Mouse (Mus musculus) layer of hippocampus, adult 18-20 months (tissue): Measurements from ENCODE around the gene Kank1. TPM values are rescaled to one million over a fixed set of nuclear protein-coding genes. Genes with fewer than 3 reads are reported as not detected.

Experiments used
- DNase-seq, 2 experiments: peaks; one replicate each; pipeline ENCODE4 v3.0.0; 2022; ENCODE audit warnings: low spot score in 2 of 2
- long read RNA-seq: library from polyadenylated mRNA; stranded (forward); transcript quantifications from one replicate; pipeline ENCODE4 v2.0.0, GENCODE M21; 2021
- total RNA-seq, 2 experiments: library from RNA; stranded (reverse); gene quantifications; 2 replicates each; pipeline ENCODE4 v1.2.3; 2021

The Kank1 gene
- total RNA-seq: 10 to 100 TPM; 17.8 to 20.1 TPM
- long read RNA-seq, full-length matches to known transcripts: 1 of 25 reads
- long read RNA-seq, partial matches to known transcripts: 13 of 25 reads
- long read RNA-seq, other reads (novel, unspliced or antisense): 11 of 25 reads

DNA sequence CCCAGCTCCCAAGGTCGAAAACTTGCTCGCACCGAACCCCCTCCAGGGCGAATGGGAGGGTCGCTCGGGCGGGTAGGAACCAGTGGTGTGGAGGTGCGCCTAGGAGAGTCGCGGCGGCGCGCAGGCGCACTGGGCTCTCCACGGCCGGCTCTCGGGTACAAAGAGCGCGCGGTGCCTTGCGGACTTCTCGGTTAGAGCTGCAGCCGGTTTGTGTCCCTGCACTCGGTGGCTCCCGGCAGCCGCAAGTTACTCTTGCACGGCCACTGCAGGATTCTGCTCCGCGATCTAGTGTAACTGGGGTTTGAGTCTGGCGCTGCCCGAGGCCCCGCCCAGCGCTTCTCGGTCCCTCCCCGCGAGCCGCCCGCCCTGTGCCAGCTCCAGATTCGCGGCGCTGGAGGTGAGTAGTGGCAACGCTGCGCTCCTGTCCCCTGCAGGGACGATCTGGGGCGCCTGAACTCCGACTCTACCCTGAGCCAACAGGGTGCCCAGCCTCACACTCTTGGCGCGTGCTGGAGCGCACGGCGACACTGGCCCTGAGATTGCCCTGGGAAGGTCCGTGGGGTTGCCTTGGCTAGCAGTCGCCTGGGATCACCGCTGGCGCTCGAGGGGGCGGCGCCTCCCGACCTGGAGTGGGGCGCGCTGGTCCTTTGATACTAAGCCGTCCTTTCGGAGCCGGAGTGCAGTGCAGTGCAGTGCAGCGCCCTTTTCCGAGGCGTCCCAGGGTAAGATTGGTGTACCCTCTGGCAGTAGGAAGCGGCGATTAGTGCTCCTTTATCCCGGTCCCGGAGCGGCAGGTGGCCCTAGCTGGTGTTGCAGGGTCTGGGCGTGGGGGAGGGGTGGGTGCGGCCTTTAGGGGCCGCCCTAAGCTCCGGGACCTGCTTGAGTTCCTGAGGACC is at the start of gene Kank1:
Gene Kank1 (plus strand): TSS at position 380 of the 896 bp plus-strand sequence.
- peak; percentile 14 to 48 for DNase-seq

DNA sequence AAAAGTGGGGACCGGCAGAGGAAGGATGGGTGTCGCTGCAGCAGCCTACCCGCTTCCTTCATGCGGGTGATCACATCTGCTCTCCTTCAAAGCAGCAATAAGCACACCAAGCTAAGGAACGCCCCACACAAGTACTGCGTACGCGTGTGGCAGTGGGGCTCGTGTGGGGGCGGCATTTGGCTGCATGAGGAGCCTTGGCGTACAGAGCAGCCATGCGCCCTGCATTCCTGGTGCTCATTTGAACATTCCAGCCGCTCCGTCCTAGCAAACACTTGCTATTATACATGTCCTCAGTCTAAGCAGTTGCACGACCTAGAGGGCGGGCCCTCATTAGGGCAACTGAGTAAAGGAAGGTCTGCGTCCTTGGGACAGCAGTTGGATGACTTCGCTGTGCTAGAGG is 49.1 kb upstream of the Kank1 start:
- DNase-seq: peak in 1 of 2 experiments; percentile 33

GRCm38 (mm10) chr19:25193751-25194150 is 43.0 kb upstream of the Kank1 start:
- DNase-seq: no peak

DNA sequence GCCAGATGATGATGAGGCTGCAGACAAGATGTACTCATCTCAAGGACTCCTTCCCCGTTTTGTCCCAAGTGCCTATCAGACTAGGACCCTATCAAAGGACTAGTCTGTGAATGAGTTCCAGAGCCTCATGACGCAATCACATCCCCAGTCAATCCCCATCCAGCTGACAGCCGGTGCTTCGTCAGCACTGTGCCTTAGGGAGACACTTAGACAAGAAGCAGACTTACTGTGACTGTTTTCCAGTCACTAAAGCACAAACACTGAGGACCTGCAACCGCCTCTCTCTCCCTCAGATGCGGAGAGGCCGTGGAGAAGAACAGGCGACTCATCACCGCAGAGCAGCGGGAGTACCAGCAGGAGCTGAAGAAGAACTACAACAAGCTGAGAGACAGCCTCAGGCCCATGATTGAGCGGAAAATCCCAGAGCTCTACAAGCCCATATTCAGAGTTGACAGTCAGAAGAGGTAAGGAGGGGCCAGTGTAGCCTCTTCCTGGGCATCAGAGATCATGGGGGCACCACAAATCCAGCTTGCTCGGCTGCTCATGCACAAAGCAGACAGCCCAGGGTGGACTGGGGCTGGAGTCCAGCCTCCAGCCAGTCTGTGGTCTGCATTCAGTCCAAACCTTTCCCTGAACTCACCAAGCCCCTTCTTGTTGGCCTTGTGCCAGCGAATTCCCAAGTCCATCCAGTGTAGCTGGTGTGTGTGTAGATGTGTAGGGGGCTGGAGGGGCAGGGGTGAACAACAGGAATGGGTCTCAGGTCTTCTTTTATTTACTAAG is 36.5 kb upstream of the Kank1 start:
- no peak for DNase-seq

GRCm38 (mm10) chr19:25203077-25203476 is 33.7 kb upstream of the Kank1 start:
- no peak for DNase-seq

GRCm38 (mm10) chr19:25206969-25207368 is 29.8 kb upstream of the Kank1 start:
- no peak for DNase-seq

DNA sequence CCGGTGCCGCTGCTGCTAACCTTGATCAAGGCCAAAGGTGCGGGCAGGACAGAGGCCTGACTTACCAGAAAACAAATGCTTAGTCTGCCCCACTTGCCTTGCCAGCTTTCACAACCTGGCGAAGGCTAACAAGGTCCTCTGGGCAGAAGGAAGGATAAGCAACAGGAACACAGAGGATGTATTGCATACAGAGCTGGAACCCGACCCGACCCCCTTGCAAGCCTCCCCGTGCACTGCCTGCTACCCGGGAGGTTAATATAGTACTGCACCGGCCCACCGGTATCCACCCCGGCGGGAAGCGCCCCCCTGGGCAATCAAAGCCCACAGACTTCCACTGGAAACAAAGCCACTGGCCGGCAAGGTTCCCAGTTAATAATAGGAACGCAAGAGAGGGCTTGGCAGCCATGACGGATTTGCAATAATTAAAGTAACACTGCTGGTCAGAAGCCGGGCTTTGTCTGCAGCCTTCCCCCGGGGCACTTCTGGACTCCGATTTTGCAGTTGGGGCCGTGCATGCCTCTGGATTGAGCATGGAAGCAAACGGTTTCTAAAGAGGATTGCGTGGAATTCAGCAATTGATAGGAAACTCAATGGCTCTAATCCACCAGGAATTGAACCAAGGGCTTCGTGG is 28.9 kb upstream of the Kank1 start:
- DNase-seq: peak in 1 of 2 experiments; percentile 20

- no peak for DNase-seq
Measured at GRCm38 (mm10) chr19:25208596-25209110, 28.1 kb upstream of the Kank1 start.

DNA sequence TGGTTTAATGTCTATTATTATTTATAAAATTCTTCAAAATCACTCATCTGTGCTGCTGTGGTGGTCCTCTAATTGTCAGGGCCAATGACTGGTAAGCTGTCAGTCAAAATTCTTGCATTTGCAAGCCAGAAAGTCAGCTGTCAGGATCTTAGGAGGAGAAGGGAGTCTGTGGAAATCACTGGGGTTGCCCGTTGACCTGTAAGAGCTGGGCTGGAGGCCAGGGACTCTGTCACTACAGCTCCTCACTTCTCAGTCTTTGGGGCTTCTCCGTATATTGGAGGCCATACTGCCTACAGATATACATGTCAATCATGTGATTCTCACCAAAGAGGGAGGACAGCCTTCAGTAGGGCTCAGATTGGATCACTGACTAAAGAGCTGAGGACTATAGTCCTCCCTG is 16.2 kb upstream of the Kank1 start:
- no peak for DNase-seq

- no peak for DNase-seq
Measured at GRCm38 (mm10) chr19:25221964-25222640, 14.7 kb upstream of the Kank1 start.

DNA sequence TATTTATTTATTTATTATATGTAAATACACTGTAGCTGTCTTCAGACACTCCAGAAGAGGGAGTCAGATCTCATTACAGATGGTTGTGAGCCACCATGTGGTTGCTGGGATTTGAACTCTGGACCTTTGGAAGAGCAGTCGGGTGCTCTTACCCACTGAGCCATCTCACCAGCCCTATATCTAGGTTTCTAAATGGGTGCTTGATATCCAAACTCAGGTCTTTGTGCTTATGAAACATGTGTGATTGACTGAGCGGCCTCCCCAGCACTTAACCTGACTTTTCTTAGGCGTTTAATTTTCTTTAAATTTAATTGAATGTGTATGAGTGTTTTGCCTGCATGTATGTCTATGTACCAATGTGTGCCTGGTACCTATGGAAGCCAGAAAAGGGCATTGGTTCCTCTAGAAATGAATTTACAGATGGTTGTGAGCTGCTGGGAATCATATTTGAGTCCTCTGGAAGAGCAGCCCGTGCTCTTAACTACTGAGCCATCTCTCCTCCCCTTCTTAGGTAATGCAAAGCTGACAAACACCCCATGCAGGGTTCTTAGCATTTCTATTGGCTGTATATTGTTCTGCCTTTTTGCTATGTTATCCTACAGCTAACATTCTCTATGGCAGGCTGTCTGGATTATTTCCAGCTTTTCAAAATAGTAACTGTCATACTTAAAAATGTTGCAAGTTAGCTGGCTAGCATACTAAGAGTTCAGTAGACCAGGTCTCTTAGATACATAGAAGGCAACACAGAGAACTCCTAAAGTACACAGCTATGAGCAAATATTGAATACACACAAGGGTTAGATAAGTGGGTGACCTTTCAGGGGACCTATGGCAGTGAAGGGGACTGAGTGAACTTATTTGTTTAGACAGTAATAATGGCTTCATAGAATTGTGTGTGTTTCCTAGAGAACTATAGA is 6.5 kb upstream of the Kank1 start:
- DNase-seq: no peak

DNA sequence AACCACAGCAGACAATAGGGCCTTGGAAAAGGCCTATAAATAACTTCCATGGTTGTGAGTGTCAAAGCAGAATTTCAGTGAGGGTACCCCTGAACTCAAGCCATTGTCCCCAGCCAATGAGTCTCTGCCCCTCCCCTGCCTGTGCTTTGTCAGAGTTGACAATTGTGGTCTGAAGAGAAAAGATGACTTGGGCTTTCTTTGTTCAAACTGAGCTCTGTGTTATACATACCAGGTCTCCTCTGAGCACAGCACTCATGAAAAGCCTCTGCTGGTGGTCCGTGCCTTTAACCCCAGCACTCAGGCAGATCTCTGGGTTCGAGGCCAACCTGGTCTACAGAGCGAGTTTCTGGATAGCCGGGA is 5.8 kb upstream of the Kank1 start:
- no peak for DNase-seq

- DNase-seq: peak in 1 of 2 experiments; percentile 16
Measured at GRCm38 (mm10) chr19:25232032-25232431, 4.7 kb upstream of the Kank1 start.

GRCm38 (mm10) chr19:25237492-25238040 is 791 bp downstream of the Kank1 start:
- peak in 1 of 2 experiments; percentile 10 for DNase-seq

DNA sequence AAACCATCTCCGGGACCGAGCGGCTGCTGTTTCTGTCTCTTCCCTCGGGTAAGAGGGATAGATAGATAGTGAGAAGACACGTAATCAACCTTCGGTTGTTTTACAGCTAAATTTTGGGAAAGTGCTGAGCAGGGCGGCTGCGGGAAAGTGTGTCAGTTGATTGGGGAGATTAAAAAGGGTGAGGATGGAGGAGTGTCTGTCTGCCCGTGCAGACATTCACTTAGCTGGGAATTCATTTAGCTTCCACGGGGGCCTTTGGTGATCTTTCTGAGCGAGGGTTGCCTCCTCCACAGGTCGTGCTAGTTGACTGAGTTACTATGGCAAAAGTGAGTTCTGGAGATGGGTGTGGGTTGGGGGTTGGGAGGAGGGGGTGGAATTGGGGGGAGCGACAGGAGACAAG is 1.3 kb downstream of the Kank1 start:
- DNase-seq: no peak

DNA sequence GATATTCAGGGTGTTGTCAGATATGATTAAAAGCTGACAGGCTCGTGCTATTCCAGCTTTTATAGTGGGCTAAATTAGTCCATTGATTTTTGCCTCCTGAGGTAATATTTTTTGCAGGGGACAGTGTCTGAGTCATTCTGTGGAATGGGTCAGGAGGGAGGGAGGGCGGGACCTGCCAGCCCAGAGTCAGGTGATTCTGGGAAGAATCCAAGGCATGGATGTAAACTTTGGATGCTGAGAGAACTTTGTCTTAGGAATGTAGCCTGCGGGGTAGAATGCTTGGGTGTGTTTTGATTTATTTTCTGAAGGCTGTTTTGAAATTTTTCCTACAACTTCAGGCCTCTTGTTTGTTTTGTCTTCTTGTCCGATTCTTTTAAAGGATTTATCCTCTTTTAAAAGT is 6.8 kb downstream of the Kank1 start:
- no peak for DNase-seq

GRCm38 (mm10) chr19:25246062-25246461 is 9.3 kb downstream of the Kank1 start:
- DNase-seq: no peak

DNA sequence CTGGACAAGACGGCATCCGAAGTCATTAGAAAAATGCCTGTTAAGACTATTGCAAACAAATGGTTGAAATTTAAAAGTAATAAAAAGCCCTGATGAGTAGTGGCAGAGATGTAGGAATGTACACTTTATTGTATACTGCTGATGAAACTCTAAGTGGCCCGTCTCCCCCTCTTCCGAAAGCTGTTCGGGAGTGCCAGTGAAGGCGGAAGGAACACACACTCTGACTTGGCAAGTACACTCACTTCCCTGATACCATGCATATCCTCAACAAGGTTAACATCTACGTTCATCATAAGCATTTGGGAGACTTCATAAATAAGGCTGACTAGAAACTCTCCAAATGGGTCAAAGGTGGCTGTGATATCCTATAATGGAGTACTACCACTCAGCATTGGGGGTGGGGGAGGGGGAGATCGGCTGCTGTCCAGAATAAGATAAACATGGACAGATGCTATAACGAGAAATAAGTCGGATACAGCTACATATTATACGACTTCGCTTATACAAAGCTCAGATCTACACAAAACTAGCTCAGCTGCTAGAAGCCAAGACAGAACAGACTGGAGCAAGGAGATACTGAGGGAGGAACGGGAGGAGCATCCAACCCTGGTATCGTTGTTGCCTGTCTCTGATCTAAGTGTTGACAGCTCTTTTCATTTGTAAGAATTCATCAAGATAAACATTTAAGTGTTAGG is 11.2 kb downstream of the Kank1 start:
- no peak for DNase-seq

GRCm38 (mm10) chr19:25249230-25249629 is 12.5 kb downstream of the Kank1 start:
- DNase-seq: no peak
